Mouse (Mus musculus) intestine, embryonic 14.5 days (tissue): Measurements from ENCODE around the gene Ncapd3. TPM values are rescaled to one million over a fixed set of nuclear protein-coding genes. Genes with fewer than 3 reads are reported as not detected.
A peak's percentile ranks its signal among the peaks of the same experiment; 100 is the strongest.

ENCODE experiments used
- ATAC-seq: fragments of 200-750 bp; cut with Nextera tagmentation; replicated peaks from 2 replicates; pipeline ENCODE4 v1.8.0; 2017; ENCODE audit warnings: low read depth, moderate number of reproducible peaks, moderate TSS enrichment, moderate library complexity; ENCODE audit not compliant: low FRiP score, low TSS enrichment
- DNase-seq: peaks from one replicate; pipeline ENCODE4 v3.0.0-alpha.2; 2018; ENCODE audit warnings: low spot score
- H3K27ac ChIP-seq: fragments of 300-500 bp; sonication (generic); 2 replicates; pipeline ENCODE4 v1.5.1; 2014; ENCODE audit warnings: low read depth, mild to moderate bottlenecking, control low read depth
- H3K27me3 ChIP-seq: fragments of 300-500 bp; sonication (generic); replicated peaks from 2 replicates; pipeline ENCODE4 v1.6.1; 2014; ENCODE audit warnings: low read length, control low read depth; ENCODE audit not compliant: control insufficient read depth, insufficient read depth
- H3K36me3 ChIP-seq: fragments of 300-500 bp; sonication (generic); 2 replicates; pipeline ENCODE4 v1.6.1; 2014; ENCODE audit warnings: low read length, control low read depth; ENCODE audit not compliant: control insufficient read depth, insufficient read depth
- H3K4me1 ChIP-seq: fragments of 300-500 bp; sonication (generic); replicated peaks from 2 replicates; pipeline ENCODE4 v1.6.1; 2014; ENCODE audit warnings: low read length, control low read depth, mixed read lengths; ENCODE audit not compliant: control insufficient read depth, insufficient read depth
- H3K4me2 ChIP-seq: fragments of 300-500 bp; sonication (generic); 2 replicates; pipeline ENCODE4 v1.6.1; 2014; ENCODE audit warnings: low read length
- H3K4me3 ChIP-seq: fragments of 300-500 bp; sonication (generic); 2 replicates; pipeline ENCODE4 v1.5.1; 2014; ENCODE audit warnings: low read depth, low read length, control low read depth, mixed read lengths
- H3K9ac ChIP-seq: fragments of 300-500 bp; sonication (generic); 2 replicates; pipeline ENCODE4 v1.6.1; 2014; ENCODE audit warnings: mild to moderate bottlenecking, low read length
- H3K9me3 ChIP-seq: fragments of 300-500 bp; sonication (generic); 2 replicates; pipeline ENCODE4 v1.6.1; 2016; ENCODE audit warnings: low read length, control low read depth; ENCODE audit not compliant: control insufficient read depth
- WGBS: fragments of 180-500 bp; shearing (Covaris S2); extraction: QIAGEN DNeasy Blood & Tissue Kit; methylation state at CpG from one replicate; pipeline ENCODE4 v1.1.7; 2014; 5-methylcytosine and 5-hydroxymethylcytosine counted together
- polyA plus RNA-seq: library from polyadenylated mRNA; unstranded; fragments of >200 nt; fragmentation: Nextera tagmentation; extraction: Ambion mirVana; gene quantifications from 2 replicates; pipeline ENCODE4 v1.2.1, GENCODE M21; 2014

Gene Ncapd3
- polyA plus RNA-seq, 1 experiment from 2014 or later = 32.7 TPM

- ATAC-seq = no peak
- 84% methylated on average over 6 of the region's 6 CpGs for WGBS
- H3K27me3 ChIP-seq = no peaks in the 10 kb centered on the region
- H3K4me3 ChIP-seq = no peak overlapping the region
- peaks cover 75% of the 10 kb centered on the region for H3K36me3 ChIP-seq
- no peak overlapping the region for H3K27ac ChIP-seq
- no peak overlapping the region for H3K4me2 ChIP-seq
- DNase-seq = no peak
- no peak overlapping the region for H3K9ac ChIP-seq
- no peaks in the 10 kb centered on the region for H3K4me1 ChIP-seq
- no peaks in the 10 kb centered on the region for H3K9me3 ChIP-seq
Observed at GRCm38 (mm10) chr9:27101466-27101865, 71.5 kb downstream of the Ncapd3 start.

DNA sequence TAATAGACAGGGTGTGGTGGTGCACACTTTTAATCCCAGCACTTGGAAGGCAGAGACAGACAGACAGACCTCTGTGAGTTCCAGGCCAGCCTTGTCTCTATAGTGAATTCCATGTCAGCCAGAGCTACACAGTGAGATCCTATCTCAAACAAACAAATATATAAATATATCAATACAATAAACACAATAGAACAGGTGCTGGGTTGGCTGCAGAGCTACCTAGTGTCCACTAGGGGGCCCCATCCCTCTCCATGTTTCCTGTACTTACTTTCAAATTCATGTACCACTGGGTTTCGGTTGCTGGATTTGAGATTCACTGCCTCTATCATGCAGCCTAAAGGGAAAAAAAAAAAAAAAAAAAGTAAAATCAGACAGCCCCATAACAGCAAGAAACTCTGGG lies 76.1 kb downstream of the Ncapd3 start:
- no peak overlapping the region for H3K9ac ChIP-seq
- peaks cover 33% of the 10 kb centered on the region for H3K36me3 ChIP-seq
- no peak overlapping the region for H3K4me3 ChIP-seq
- H3K4me1 ChIP-seq = 0 out of 2 replicates have a peak, but pooled peaks cover 3% of the 10 kb centered on the region
- DNase-seq = peak; percentile 61
- H3K9me3 ChIP-seq = no peaks in the 10 kb centered on the region
- ATAC-seq = no peak; the same call in 1 of the 2 replicates
- no peaks in the 10 kb centered on the region for H3K27me3 ChIP-seq
- no peak overlapping the region for H3K27ac ChIP-seq
- WGBS = 76% methylated on average over 1 of the region's 1 CpGs
- H3K4me2 ChIP-seq = no peak overlapping the region

DNA sequence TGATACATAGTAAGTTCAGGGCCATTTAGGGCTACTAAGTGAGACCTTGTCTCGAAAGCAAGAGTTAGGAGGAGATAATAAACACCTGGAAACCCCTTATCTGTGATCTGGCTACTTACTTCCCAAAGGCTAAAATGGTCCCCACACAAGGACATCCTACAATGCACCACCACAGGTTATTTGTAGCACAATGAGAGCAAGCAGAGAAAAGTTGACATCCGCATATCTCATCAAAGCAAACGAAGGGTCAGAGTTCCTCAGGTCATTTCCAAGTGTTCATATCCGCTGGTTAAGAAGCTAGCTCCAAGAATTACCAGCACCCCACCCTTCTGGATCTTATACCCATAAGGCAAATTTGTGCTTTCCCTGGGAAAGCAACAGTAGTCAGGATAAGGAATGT lies 78.5 kb downstream of the Ncapd3 start:
- 84% methylated on average over 4 of the region's 4 CpGs for WGBS
- Histone ChIP-seq H3K4me1 (0 out of 2 replicates have a peak, but pooled peaks cover 3% of the 10 kb centered on the region), H3K4me3 (no peak overlapping the region), H3K4me2 (no peak overlapping the region), H3K9me3 (no peaks in the 10 kb centered on the region), H3K36me3 (peaks cover 14% of the 10 kb centered on the region), H3K9ac (no peak overlapping the region), H3K27me3 (no peaks in the 10 kb centered on the region), H3K27ac (no peak overlapping the region)
- ATAC-seq (no peak), DNase-seq (no peak)

- Histone ChIP-seq H3K4me2 (no peak overlapping the region), H3K27me3 (no peaks in the 10 kb centered on the region), H3K9ac (no peak overlapping the region), H3K4me3 (no peak overlapping the region), H3K4me1 (0 out of 2 replicates have a peak, but pooled peaks cover 3% of the 10 kb centered on the region), H3K9me3 (no peaks in the 10 kb centered on the region), H3K36me3 (peaks cover 10% of the 10 kb centered on the region), H3K27ac (no peak overlapping the region; the same call in 1 of the 2 replicates)
- DNase-seq = no peak
- 76% methylated on average over 22 of the region's 22 CpGs for WGBS
- no peak for ATAC-seq
Observed at GRCm38 (mm10) chr9:27109533-27110514, 79.8 kb downstream of the Ncapd3 start.

- 55% methylated on average over 5 of the region's 5 CpGs for WGBS
- no peaks in the 10 kb centered on the region for H3K9me3 ChIP-seq
- no peak overlapping the region for H3K4me2 ChIP-seq
- no peak overlapping the region for H3K9ac ChIP-seq
- ATAC-seq = no peak
- H3K27ac ChIP-seq = no peak overlapping the region; the same call in 1 of the 2 replicates
- DNase-seq = no peak
- H3K4me3 ChIP-seq = no peak overlapping the region
- 0 out of 2 replicates have a peak, but pooled peaks cover 3% of the 10 kb centered on the region for H3K4me1 ChIP-seq
- H3K27me3 ChIP-seq = no peaks in the 10 kb centered on the region
- 0 out of 2 replicates have a peak, but pooled peaks cover 1% of the 10 kb centered on the region for H3K36me3 ChIP-seq
Observed at GRCm38 (mm10) chr9:27110681-27111080, 80.7 kb downstream of the Ncapd3 start.

- H3K27ac ChIP-seq = no peak overlapping the region
- no peak overlapping the region for H3K9ac ChIP-seq
- no peaks in the 10 kb centered on the region for H3K9me3 ChIP-seq
- no peak overlapping the region for H3K4me2 ChIP-seq
- H3K36me3 ChIP-seq = no peaks in the 10 kb centered on the region
- 90% methylated on average over 3 of the region's 3 CpGs for WGBS
- no peak overlapping the region for H3K4me3 ChIP-seq
- H3K27me3 ChIP-seq = no peaks in the 10 kb centered on the region
- H3K4me1 ChIP-seq = 0 out of 2 replicates have a peak, but pooled peaks cover 3% of the 10 kb centered on the region
- ATAC-seq (no peak), DNase-seq (no peak)
Observed at GRCm38 (mm10) chr9:27111756-27112155, 81.8 kb downstream of the Ncapd3 start.

- ATAC-seq (no peak), DNase-seq (no peak)
- Histone ChIP-seq H3K4me1 (no peaks in the 10 kb centered on the region; the same call in 1 of the 2 replicates), H3K36me3 (no peaks in the 10 kb centered on the region), H3K4me2 (no peak overlapping the region), H3K9me3 (no peaks in the 10 kb centered on the region), H3K4me3 (no peak overlapping the region), H3K27me3 (no peaks in the 10 kb centered on the region), H3K27ac (no peak overlapping the region), H3K9ac (no peak overlapping the region)
- 80% methylated on average over 9 of the region's 9 CpGs for WGBS
Observed at GRCm38 (mm10) chr9:27121254-27121653, 91.3 kb downstream of the Ncapd3 start.

DNA sequence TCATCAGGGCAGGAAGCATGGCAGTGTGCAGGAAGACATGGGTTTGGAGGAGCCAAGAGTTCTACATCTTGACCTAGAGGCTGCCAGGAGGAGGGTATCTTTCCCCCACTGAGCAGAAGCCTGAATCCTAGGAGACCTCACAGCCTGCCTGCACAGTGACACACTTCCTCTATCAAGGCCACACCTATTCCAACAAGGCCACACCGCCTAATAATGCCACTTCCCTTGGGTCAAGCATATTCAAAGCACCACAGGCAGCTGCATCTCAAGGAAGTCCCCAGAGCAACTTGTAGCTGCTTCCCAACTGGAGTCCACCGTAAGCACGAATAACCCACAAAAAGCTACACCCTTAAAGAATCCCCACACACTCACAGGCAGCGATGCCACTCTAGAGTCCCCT lies 92.1 kb downstream of the Ncapd3 start:
- DNase-seq (no peak), ATAC-seq (no peak)
- Histone ChIP-seq H3K4me2 (no peak overlapping the region), H3K36me3 (no peaks in the 10 kb centered on the region), H3K4me3 (no peak overlapping the region), H3K27me3 (no peaks in the 10 kb centered on the region), H3K9ac (no peak overlapping the region), H3K9me3 (no peaks in the 10 kb centered on the region), H3K27ac (no peak overlapping the region), H3K4me1 (no peaks in the 10 kb centered on the region; the same call in 1 of the 2 replicates)
- WGBS = 92% methylated on average over 4 of the region's 4 CpGs
